Mouse (Mus musculus) liver, postnatal 0 days (tissue): Measurements from ENCODE around the gene Kif20b.
A peak's percentile ranks its signal among the peaks of the same experiment; 100 is the strongest.

Experiments
- CTCF ChIP-seq: sonication (generic); IDR thresholded peaks from 2 replicates; pipeline ENCODE4 v1.5.1; 2016; ENCODE audit warnings: antibody characterized with exemption, low read depth
- EP300 ChIP-seq: IDR thresholded peaks from 2 replicates; pipeline ENCODE4 v1.6.1; 2016; ENCODE audit warnings: antibody characterized with exemption, low read depth, mild to moderate bottlenecking

GRCm38 (mm10) chr19:34876676-34877075 lies 45.5 kb upstream of the Kif20b start:
- TF ChIP-seq CTCF (no peak), EP300 (peak; percentile 28; the same call in 1 of the 2 replicates)
